Mouse (Mus musculus): ENCODE measurements at regions not wholly inside any gene's neighbourhood (a gene's known extent, or its start where the extent isn't known, plus 50 kb on each side); places are given as distances from the start of the nearest gene placed in this dataset.

GRCm38 (mm10) chr11:19736076-19736475 lies 188.1 kb upstream of the Spred2 start:
- DNase-seq (ENCODE audit: low read depth in 1 of 2, low spot score in 2 of 2), result no peak

GRCm38 (mm10) chr11:19736926-19737325 lies 187.2 kb upstream of the Spred2 start:
- DNase-seq (ENCODE audit: low read depth in 1 of 2, low spot score in 2 of 2), result no peak

GRCm38 (mm10) chr11:19737331-19737730 lies 186.8 kb upstream of the Spred2 start:
- DNase-seq (ENCODE audit: low read depth in 1 of 2, low spot score in 2 of 2), result no peak

GRCm38 (mm10) chr11:19737807-19738206 lies 186.4 kb upstream of the Spred2 start:
- DNase-seq (ENCODE audit: low read depth in 1 of 2, low spot score in 2 of 2), result no peak

- no peak for DNase-seq (ENCODE audit: low read depth in 1 of 2, low spot score in 2 of 2)
These were observed 184.5 kb upstream of the Spred2 start for GRCm38 (mm10) chr11:19739527-19740151.

GRCm38 (mm10) chr11:19740562-19740961 lies 183.6 kb upstream of the Spred2 start:
- no peak for DNase-seq (ENCODE audit: low read depth in 1 of 2, low spot score in 2 of 2)

- DNase-seq (ENCODE audit: low read depth in 1 of 2, low spot score in 2 of 2), result no peak
These were observed 176.8 kb upstream of the Spred2 start for GRCm38 (mm10) chr11:19747097-19747972.

GRCm38 (mm10) chr11:19747973-19748559 lies 176.1 kb upstream of the Spred2 start:
- no peak for DNase-seq (ENCODE audit: low read depth in 1 of 2, low spot score in 2 of 2)

- no peak for DNase-seq (ENCODE audit: low read depth in 1 of 2, low spot score in 2 of 2)
These were observed 165.3 kb upstream of the Spred2 start for GRCm38 (mm10) chr11:19758892-19759291.

- no peak for DNase-seq (ENCODE audit: low read depth in 1 of 2, low spot score in 2 of 2)
These were observed 163.1 kb upstream of the Spred2 start for GRCm38 (mm10) chr11:19760861-19761693.

GRCm38 (mm10) chr11:19761694-19761976 lies 162.5 kb upstream of the Spred2 start:
- no peak for DNase-seq (ENCODE audit: low read depth in 1 of 2, low spot score in 2 of 2)

- no peak for DNase-seq (ENCODE audit: low read depth in 1 of 2, low spot score in 2 of 2)
These were observed 156.9 kb upstream of the Spred2 start for GRCm38 (mm10) chr11:19767316-19767715.

GRCm38 (mm10) chr11:19767871-19768270 lies 156.3 kb upstream of the Spred2 start:
- DNase-seq (ENCODE audit: low read depth in 1 of 2, low spot score in 2 of 2), result no peak

- DNase-seq (ENCODE audit: low read depth in 1 of 2, low spot score in 2 of 2), result no peak
These were observed 155.2 kb upstream of the Spred2 start for GRCm38 (mm10) chr11:19768962-19769361.

- DNase-seq (ENCODE audit: low read depth in 1 of 2, low spot score in 2 of 2), result no peak
These were observed 150.2 kb upstream of the Spred2 start for GRCm38 (mm10) chr11:19774010-19774409.

GRCm38 (mm10) chr11:19775741-19776140 lies 148.4 kb upstream of the Spred2 start:
- DNase-seq (ENCODE audit: low read depth in 1 of 2, low spot score in 2 of 2), result no peak

GRCm38 (mm10) chr11:19776473-19777200 lies 147.5 kb upstream of the Spred2 start:
- DNase-seq (ENCODE audit: low read depth in 1 of 2, low spot score in 2 of 2), result no peak

GRCm38 (mm10) chr11:19778191-19778590 lies 146.0 kb upstream of the Spred2 start:
- DNase-seq (ENCODE audit: low read depth in 1 of 2, low spot score in 2 of 2), result no peak

GRCm38 (mm10) chr11:19785110-19785509 lies 139.1 kb upstream of the Spred2 start:
- no peak for DNase-seq (ENCODE audit: low read depth in 1 of 2, low spot score in 2 of 2)

- no peak for DNase-seq (ENCODE audit: low read depth in 1 of 2, low spot score in 2 of 2)
These were observed 127.1 kb upstream of the Spred2 start for GRCm38 (mm10) chr11:19796950-19797670.
